Mouse (Mus musculus): ENCODE data around the gene Gm20388.
A peak's percentile ranks its signal among the peaks of the same experiment; 100 is the strongest.

Gm20388 gene

DNA sequence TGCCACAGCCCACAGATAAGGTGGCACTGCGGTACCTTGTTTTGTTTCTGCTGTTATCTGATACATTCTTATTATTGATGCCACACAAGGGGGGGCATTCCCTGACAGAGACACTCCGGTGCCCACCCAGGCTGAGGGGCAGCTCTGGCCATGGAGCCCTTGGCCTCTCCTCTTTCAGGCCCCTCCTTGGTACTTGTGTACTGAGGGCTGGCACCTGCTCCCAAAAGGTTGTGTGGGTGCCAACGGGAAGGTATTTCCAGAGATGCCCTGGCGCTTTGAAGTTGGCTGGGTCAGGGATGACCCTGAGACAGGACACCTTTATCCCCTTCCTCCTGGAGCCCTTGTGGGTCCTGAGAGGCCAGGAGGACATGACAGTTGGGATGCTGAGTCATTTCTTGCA, 2231.8 kb downstream of the Gm20388 start:
- no peak for DNase-seq (ENCODE audit: low spot score)

DNA sequence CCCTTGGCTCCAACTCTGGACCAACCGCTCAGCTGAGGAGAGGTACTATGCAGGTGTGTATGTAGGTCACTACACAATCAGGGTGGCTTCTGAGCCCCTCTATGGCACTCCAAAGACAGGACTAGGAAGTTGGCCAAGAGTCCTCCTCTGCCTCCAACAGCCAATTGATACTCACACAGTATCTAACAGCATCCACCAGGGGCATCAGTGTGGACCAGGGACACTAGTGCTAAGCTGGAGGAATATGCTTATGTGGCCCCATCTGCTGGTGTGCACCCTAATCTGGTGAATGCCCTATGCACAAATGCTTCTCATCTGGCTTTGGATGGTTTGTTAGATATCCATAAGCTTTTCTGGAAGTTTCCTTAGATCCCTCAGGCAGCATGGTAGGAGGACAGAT, 2232.6 kb downstream of the Gm20388 start:
- DNase-seq (ENCODE audit: low spot score): no peak

DNA sequence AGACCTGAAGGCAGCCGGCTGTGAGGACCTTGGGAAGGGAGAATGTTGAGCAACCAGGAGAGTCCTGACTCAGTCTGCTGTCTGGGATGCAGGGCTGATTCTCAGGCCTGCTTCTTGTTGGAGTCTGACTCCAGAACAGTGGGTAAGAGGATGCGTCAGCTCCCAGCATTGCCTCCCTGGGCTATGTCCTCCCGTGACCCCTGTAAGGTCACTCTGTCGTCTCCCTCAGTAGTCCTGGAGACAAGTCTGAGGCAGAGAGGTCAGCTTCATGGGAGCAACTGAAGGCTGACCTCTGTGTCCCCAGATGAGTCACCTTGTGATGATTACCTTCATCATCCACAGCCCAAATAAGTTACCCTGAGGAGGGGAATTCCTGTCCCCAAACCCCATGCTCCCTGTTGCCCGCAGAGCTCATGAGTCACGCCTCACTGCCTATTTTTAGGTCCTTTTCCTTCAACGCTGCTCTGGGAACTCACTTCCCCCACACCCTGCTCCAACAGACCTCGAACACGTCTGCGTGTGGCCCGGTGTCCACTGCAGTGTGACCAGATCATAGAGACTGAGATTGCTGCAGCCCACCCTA, 2234.2 kb downstream of the Gm20388 start:
- DNase-seq (ENCODE audit: low spot score): no peak

DNA sequence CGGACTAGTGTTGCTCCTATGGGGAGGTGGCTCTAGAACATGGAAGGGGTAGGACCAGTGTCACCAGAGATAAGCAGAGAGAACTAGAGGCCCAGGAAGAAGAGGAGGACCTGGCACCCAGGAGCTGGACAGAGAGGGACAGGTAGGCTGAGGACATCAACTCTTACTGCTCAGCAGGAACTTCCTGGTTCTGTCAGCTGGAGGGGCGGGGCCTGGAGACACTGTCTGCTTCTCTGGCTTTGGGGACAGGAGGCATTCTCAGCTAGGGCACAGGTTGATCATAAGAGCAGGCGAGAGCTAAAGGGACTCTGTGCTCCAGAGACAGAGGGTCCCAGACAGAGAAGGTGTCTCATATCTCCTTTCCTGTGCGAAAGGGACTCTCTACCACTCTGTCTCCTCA, 2238.4 kb downstream of the Gm20388 start:
- DNase-seq (ENCODE audit: low spot score): no peak

DNA sequence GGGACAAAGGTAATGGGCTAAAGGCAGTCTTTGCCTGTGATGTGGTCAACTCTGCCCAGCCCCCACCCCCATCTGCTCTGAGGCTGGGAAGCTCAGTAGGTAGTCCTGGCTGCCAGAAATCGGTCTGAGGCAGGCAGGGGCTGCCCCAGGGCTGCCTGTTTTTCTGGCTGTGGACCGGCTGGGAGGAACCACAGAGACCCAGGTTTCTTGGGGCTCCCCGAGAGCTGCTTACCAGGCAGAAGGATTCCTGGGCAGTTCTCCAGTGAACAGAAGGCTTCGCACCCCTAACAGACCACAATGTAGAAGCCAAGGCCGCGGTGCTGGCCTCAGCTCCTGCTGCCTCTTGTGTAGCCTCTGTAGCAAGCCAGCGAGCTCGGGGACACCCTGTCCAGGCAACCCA, 2239.0 kb downstream of the Gm20388 start:
- DNase-seq (ENCODE audit: low spot score): no peak

DNA sequence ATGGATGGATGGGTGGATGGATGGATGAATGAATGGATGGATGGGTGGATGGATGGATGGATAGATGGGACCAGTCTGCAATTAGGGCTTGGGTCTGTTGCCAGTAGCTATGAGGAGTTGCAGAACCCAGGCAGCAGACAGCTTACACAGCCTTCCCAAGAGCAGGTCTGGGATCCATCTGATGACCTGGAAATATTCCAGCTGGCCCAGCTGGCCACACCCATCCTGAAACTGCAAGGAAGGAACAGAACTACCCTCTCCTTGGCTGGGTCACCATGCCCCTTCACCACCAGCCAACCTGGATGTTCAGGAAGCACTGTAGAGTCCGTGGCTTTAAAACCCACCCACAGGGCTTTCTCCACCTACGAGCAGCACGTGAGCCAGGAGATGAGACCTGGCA, 2240.9 kb downstream of the Gm20388 start:
- DNase-seq (ENCODE audit: low spot score): no peak

GRCm38 (mm10) chr8:122155082-122155643, 2244.5 kb downstream of the Gm20388 start:
- DNase-seq (ENCODE audit: low spot score): no peak

GRCm38 (mm10) chr8:122155964-122156363, 2245.3 kb downstream of the Gm20388 start:
- DNase-seq (ENCODE audit: low spot score): no peak

DNA sequence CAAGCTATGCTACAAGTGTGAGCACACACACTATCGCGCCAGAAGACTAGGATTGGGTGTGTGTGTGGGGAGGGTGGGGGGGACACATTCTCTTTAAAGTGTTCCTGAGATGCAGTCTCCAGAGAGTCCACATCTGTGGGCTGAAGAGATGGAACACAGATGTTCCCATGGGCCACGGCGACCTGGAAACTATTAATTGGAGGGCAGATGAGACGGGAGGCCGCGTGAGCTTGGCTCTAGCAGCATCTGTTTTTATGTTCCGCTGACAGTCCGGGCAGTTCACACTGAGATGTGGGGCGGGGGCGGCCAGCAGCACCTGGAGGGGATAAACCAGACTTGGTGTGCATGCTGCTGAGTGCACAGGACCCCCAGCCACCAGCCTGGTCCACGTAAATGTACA, 2247.0 kb downstream of the Gm20388 start:
- no peak for DNase-seq (ENCODE audit: low spot score)

DNA sequence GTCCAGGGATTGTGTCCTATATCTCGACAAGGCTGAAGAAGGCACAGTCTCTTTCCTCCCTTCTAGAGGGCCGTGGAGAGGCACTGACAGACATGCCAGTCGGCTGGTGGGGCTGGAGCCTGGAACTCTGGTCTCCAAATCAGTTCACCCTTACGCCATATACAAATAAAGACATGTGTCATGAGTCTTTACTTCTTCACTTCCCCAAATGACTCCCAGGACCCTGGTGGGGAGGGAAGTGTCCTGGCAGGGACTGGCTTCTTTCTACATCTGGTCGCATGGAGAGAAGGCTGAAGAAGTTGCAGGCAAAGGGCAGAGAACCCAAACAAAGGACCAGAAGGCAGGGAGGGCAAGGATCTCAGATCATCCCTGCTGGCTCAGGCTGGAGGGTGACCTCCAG, 2249.5 kb downstream of the Gm20388 start:
- no peak for DNase-seq (ENCODE audit: low spot score)

DNA sequence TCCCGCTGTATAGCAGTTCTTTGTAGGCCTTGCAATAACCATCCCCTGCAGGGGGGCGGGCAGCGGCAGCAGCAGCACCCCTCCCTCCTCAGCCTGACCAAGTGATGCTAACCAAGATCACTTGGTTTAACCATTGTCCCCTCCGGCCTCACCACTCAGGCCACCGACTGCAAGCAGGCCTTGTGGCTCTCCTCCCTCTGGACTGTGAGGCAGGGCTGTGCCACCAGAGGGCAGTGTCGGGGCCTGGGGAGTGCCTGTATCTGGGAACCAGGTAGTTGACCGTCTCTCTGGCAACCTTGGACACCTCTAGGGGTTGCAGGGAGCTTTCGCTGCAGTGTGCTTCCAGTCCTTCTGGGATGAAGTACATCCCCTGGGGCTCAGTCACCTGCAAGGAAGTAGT, 2252.4 kb downstream of the Gm20388 start:
- DNase-seq (ENCODE audit: low spot score): peak; percentile 80

DNA sequence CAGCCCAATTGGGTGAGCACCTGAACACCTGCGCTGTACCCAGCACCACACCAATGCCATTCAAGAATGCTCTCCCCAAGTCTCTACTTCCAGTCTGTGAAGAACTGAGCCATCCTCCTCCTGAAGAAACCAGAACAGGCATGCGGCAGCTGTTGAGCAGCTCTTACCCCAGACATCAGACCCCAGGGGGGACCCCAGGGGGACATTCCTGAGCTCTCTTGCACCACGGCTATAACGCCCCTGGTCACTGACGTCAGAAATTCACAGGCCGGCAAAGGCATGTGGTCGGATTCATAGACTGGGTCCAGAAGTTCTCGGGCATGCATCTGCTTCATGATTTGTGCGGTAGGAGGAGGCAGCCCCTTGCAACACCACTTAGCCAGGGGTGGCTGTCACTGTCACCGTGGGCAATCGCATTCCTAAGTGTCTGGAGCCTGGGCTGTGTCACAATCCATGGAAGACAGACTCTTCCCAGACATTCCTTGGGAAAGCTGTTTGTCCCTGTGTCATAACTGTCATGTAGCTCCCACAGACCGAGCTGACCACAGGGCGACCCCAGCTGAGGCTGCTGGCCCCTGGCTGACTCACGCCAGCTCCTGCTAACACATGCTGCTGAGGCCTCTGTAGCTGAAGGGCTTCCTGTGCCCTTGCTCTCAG, 2256.7 kb downstream of the Gm20388 start:
- DNase-seq (ENCODE audit: low spot score): no peak

- no peak for DNase-seq (ENCODE audit: low spot score)
Observed at GRCm38 (mm10) chr8:122169446-122169845, 2258.8 kb downstream of the Gm20388 start.

GRCm38 (mm10) chr8:122171823-122172222, 2261.2 kb downstream of the Gm20388 start:
- no peak for DNase-seq (ENCODE audit: low spot score)

DNA sequence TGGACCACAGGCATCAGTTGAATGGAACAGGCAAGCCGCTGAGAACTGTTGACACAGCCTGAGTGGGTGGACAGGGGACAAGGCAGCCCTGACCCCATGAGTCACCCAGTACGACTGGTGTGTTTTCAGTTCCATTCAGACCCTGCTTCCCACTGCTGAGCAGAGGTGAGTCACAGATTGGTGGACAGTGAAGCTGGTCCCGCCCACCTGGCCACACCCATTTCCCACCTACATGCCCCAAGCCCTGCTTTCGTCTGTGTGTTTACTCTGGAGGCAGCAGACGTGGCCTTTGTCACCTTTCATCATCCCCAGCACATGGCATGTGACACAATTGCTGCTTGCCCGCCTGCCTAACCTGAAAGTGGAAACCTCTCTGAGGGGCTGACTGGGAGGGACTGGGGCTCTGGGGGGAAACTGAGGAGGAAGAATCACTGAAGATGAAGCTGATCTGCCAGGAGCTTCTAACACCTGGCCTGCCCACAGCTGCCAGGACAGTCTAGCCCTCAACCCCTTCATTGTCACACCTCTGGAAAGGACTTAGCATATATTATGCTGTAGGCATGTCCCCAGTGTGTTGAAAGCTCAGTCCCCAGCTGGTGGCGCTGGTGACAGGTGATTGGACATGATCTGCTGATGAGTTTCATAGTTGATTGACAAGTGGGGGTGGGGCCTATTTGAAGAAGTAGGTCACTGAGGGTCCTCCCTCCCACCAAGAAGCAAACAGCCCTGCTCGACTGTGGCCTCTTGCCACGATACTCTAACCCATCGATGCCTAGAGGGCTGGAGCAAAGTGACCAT, 2263.7 kb downstream of the Gm20388 start:
- DNase-seq (ENCODE audit: low spot score): peak; percentile 63

DNA sequence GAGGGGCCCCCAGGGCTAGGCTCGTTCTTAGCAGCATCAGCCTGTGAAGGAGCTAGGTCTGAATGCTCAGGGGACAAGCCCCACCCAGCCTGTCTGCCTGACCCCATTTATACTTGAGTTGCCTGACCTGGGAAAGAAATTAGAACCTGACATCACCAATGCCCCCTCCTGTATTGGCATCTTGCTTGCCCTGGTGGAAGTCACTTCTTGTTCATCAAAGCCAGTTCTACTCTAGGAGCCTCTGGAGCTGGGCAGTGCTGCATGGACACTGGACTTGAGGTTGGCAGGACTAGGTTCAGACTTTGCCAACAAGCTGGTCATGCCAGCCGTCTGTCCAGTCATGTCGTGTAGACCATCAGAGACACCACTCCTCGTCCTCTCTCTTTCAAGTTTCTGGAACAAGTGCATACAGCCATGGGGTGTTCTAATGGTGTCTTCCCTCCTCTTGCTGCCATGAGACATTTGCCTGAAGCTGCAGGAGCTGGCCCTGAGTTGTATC, 2267.8 kb downstream of the Gm20388 start:
- DNase-seq (ENCODE audit: low spot score): no peak

DNA sequence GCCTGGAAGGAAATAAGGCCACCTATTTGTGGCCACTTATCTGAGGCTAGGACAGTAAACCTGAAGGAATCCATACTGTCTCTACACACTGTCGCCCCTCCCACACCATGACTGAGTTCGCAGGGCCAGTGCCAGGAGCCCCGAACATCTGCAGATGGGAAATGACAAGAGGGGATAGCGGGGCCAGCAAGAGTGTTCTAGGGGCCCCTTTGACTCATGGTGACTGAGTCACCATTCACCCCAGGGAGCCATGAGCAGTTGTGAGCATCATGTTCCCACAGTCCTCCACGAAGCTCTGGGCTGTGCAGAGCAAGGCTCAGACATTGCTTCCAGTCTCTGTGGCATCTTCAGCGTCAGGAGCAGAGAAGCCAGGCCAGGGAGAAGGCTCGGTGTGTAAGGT, 2268.7 kb downstream of the Gm20388 start:
- no peak for DNase-seq (ENCODE audit: low spot score)

GRCm38 (mm10) chr8:122180116-122180515, 2269.5 kb downstream of the Gm20388 start:
- DNase-seq (ENCODE audit: low spot score): no peak

- no peak for DNase-seq (ENCODE audit: low spot score)
Observed at GRCm38 (mm10) chr8:122181414-122181813, 2270.8 kb downstream of the Gm20388 start.

GRCm38 (mm10) chr8:122181991-122182390, 2271.3 kb downstream of the Gm20388 start:
- no peak for DNase-seq (ENCODE audit: low spot score)

DNA sequence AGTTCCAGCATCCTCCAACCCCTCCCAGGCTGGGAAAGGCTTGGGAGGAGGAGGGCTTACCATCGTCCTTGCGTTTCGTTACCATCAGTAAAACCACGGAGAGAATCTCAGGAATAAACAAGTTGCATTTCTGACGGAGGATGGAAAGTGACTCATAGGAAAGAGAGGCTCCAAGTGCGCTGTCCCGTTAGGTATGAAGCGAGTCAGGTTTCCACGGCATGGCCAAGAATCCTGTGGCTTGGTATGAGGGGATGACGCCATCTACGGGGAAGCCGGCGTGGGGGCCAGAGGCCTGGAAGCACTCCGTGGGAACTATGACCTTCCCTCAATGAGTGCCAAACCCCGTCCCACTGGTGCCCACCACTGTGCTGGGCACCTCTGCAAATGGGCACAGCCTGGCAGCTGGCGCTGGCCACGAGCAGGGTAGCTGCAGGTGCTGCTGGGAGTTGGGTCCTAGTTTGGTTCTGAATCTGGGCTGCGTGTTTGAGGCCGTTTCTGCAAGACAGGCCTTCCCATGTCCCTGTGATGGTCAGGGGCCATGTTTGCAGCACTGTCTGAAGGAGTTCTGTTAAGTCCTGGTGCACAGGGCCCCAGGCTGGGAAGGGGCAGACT, 2275.8 kb downstream of the Gm20388 start:
- DNase-seq (ENCODE audit: low spot score): no peak

DNA sequence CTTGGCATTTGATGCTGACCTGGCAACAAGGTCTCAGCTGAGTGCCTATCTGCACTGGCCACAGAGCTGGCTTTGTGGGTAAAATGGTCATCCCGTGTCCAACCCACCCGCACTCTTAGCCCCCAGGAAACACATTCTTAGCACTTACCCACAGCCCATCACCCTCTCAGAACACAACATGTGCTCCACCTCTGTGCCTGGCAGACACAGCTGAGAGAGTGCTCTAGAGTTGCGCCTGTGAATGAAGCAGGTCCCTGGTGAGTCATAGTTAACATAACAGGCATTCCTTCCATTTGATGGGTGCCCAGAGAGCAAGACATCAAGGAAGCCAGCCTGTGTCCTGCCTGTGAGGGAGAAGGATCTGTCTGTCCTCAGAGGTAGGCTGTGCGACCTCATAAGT, 2276.6 kb downstream of the Gm20388 start:
- no peak for DNase-seq (ENCODE audit: low spot score)

All from retina, embryonic 14.5 days (tissue).